Mouse (Mus musculus): ENCODE data around the gene Fibcd1. TPM values are rescaled to one million over a fixed set of nuclear protein-coding genes. Genes with fewer than 3 reads are reported as not detected.

Gene Fibcd1
- polyA plus RNA-seq, 1 experiment from 2014 or later = not detected

- no peak for ATAC-seq (replicated peaks; ENCODE audit: extremely low read depth, insufficient read depth, low FRiP score)
- Histone ChIP-seq H3K27me3 (ENCODE audit: control insufficient read depth, insufficient read depth, low read length) (no peaks in the 10 kb centered on the region; the same call in 1 of the 2 replicates), H3K4me1 (ENCODE audit: control insufficient read depth, insufficient read depth, low read length) (no peaks in the 10 kb centered on the region), H3K36me3 (ENCODE audit: control insufficient read depth, insufficient read depth) (peaks cover 8% of the 10 kb centered on the region), H3K9ac (ENCODE audit: low read length) (no peak overlapping the region), H3K9me3 (replicated peaks; ENCODE audit: control insufficient read depth, low read length) (no peaks in the 10 kb centered on the region), H3K27ac (ENCODE audit: low read length) (no peak overlapping the region), H3K4me2 (ENCODE audit: low read depth, low read length) (no peak overlapping the region), H3K4me3 (ENCODE audit: low read length) (no peak overlapping the region)
- WGBS = 42% methylated on average over 28 of the region's 28 CpGs
These were observed 37.1 kb downstream of the Fibcd1 start for GRCm38 (mm10) chr2:31808410-31809357.

- H3K4me1 ChIP-seq (ENCODE audit: control insufficient read depth, insufficient read depth, low read length) = no peaks in the 10 kb centered on the region
- no peak overlapping the region for H3K4me3 ChIP-seq (ENCODE audit: low read length)
- no peaks in the 10 kb centered on the region for H3K9me3 ChIP-seq (replicated peaks; ENCODE audit: control insufficient read depth, low read length)
- H3K36me3 ChIP-seq (ENCODE audit: control insufficient read depth, insufficient read depth) = peaks cover 22% of the 10 kb centered on the region
- WGBS = 67% methylated on average over 9 of the region's 9 CpGs
- no peak for ATAC-seq (replicated peaks; ENCODE audit: extremely low read depth, insufficient read depth, low FRiP score)
- no peak overlapping the region for H3K9ac ChIP-seq (ENCODE audit: low read length)
- H3K27ac ChIP-seq (ENCODE audit: low read length) = no peak overlapping the region
- H3K27me3 ChIP-seq (ENCODE audit: control insufficient read depth, insufficient read depth, low read length) = no peaks in the 10 kb centered on the region; the same call in 1 of the 2 replicates
- no peak overlapping the region for H3K4me2 ChIP-seq (ENCODE audit: low read depth, low read length)
These were observed 39.0 kb downstream of the Fibcd1 start for GRCm38 (mm10) chr2:31806639-31807382.

GRCm38 (mm10) chr2:31803480-31803879, 42.3 kb downstream of the Fibcd1 start:
- Histone ChIP-seq H3K9me3 (replicated peaks; ENCODE audit: control insufficient read depth, low read length) (no peaks in the 10 kb centered on the region), H3K4me1 (ENCODE audit: control insufficient read depth, insufficient read depth, low read length) (no peaks in the 10 kb centered on the region), H3K9ac (ENCODE audit: low read length) (no peak overlapping the region), H3K36me3 (ENCODE audit: control insufficient read depth, insufficient read depth) (peaks cover 54% of the 10 kb centered on the region), H3K27ac (ENCODE audit: low read length) (no peak overlapping the region), H3K4me2 (ENCODE audit: low read depth, low read length) (no peak overlapping the region), H3K4me3 (ENCODE audit: low read length) (no peak overlapping the region), H3K27me3 (ENCODE audit: control insufficient read depth, insufficient read depth, low read length) (no peaks in the 10 kb centered on the region)
- ATAC-seq (replicated peaks; ENCODE audit: extremely low read depth, insufficient read depth, low FRiP score) = no peak
- 77% methylated on average over 14 of the region's 14 CpGs for WGBS

- Histone ChIP-seq H3K9ac (ENCODE audit: low read length) (no peak overlapping the region), H3K27me3 (ENCODE audit: control insufficient read depth, insufficient read depth, low read length) (no peaks in the 10 kb centered on the region), H3K4me2 (ENCODE audit: low read depth, low read length) (no peak overlapping the region), H3K4me1 (ENCODE audit: control insufficient read depth, insufficient read depth, low read length) (no peaks in the 10 kb centered on the region), H3K27ac (ENCODE audit: low read length) (no peak overlapping the region), H3K9me3 (replicated peaks; ENCODE audit: control insufficient read depth, low read length) (no peaks in the 10 kb centered on the region), H3K36me3 (ENCODE audit: control insufficient read depth, insufficient read depth) (peaks cover 61% of the 10 kb centered on the region), H3K4me3 (ENCODE audit: low read length) (no peak overlapping the region)
- WGBS = 88% methylated on average over 8 of the region's 8 CpGs
- ATAC-seq (replicated peaks; ENCODE audit: extremely low read depth, insufficient read depth, low FRiP score) = no peak
These were observed 43.0 kb downstream of the Fibcd1 start for GRCm38 (mm10) chr2:31802811-31803210.

GRCm38 (mm10) chr2:31801416-31801815, 44.4 kb downstream of the Fibcd1 start:
- H3K27ac ChIP-seq (ENCODE audit: low read length) = no peak overlapping the region
- no peak for ATAC-seq (replicated peaks; ENCODE audit: extremely low read depth, insufficient read depth, low FRiP score)
- no peak overlapping the region for H3K4me2 ChIP-seq (ENCODE audit: low read depth, low read length)
- no peaks in the 10 kb centered on the region for H3K27me3 ChIP-seq (ENCODE audit: control insufficient read depth, insufficient read depth, low read length)
- 81% methylated on average over 9 of the region's 9 CpGs for WGBS
- no peaks in the 10 kb centered on the region for H3K4me1 ChIP-seq (ENCODE audit: control insufficient read depth, insufficient read depth, low read length)
- peaks cover 74% of the 10 kb centered on the region for H3K36me3 ChIP-seq (ENCODE audit: control insufficient read depth, insufficient read depth)
- no peaks in the 10 kb centered on the region for H3K9me3 ChIP-seq (replicated peaks; ENCODE audit: control insufficient read depth, low read length)
- H3K4me3 ChIP-seq (ENCODE audit: low read length) = no peak overlapping the region
- no peak overlapping the region for H3K9ac ChIP-seq (ENCODE audit: low read length)

GRCm38 (mm10) chr2:31796943-31797342, 48.9 kb downstream of the Fibcd1 start:
- Histone ChIP-seq H3K4me2 (ENCODE audit: low read depth, low read length) (no peak overlapping the region), H3K9me3 (replicated peaks; ENCODE audit: control insufficient read depth, low read length) (no peaks in the 10 kb centered on the region), H3K27me3 (ENCODE audit: control insufficient read depth, insufficient read depth, low read length) (no peaks in the 10 kb centered on the region), H3K4me3 (ENCODE audit: low read length) (no peak overlapping the region), H3K27ac (ENCODE audit: low read length) (no peak overlapping the region), H3K36me3 (ENCODE audit: control insufficient read depth, insufficient read depth) (peaks cover 73% of the 10 kb centered on the region), H3K9ac (ENCODE audit: low read length) (no peak overlapping the region), H3K4me1 (ENCODE audit: control insufficient read depth, insufficient read depth, low read length) (no peaks in the 10 kb centered on the region)
- WGBS = 72% methylated on average over 3 of the region's 3 CpGs
- no peak for ATAC-seq (replicated peaks; ENCODE audit: extremely low read depth, insufficient read depth, low FRiP score)

GRCm38 (mm10) chr2:31792611-31793010, 53.2 kb downstream of the Fibcd1 start:
- no peak overlapping the region for H3K4me2 ChIP-seq (ENCODE audit: low read depth, low read length)
- H3K9me3 ChIP-seq (replicated peaks; ENCODE audit: control insufficient read depth, low read length) = no peaks in the 10 kb centered on the region
- no peak overlapping the region for H3K4me3 ChIP-seq (ENCODE audit: low read length)
- peaks cover 53% of the 10 kb centered on the region for H3K36me3 ChIP-seq (ENCODE audit: control insufficient read depth, insufficient read depth)
- ATAC-seq (replicated peaks; ENCODE audit: extremely low read depth, insufficient read depth, low FRiP score) = no peak
- no peaks in the 10 kb centered on the region for H3K4me1 ChIP-seq (ENCODE audit: control insufficient read depth, insufficient read depth, low read length)
- no peak overlapping the region for H3K27ac ChIP-seq (ENCODE audit: low read length)
- 83% methylated on average over 6 of the region's 6 CpGs for WGBS
- no peak overlapping the region for H3K9ac ChIP-seq (ENCODE audit: low read length)
- no peaks in the 10 kb centered on the region for H3K27me3 ChIP-seq (ENCODE audit: control insufficient read depth, insufficient read depth, low read length)

- H3K4me1 ChIP-seq (ENCODE audit: control insufficient read depth, insufficient read depth, low read length) = no peaks in the 10 kb centered on the region
- no peaks in the 10 kb centered on the region for H3K9me3 ChIP-seq (replicated peaks; ENCODE audit: control insufficient read depth, low read length)
- H3K36me3 ChIP-seq (ENCODE audit: control insufficient read depth, insufficient read depth) = peaks cover 40% of the 10 kb centered on the region
- H3K4me3 ChIP-seq (ENCODE audit: low read length) = no peak overlapping the region
- H3K4me2 ChIP-seq (ENCODE audit: low read depth, low read length) = no peak overlapping the region
- H3K27ac ChIP-seq (ENCODE audit: low read length) = no peak overlapping the region
- ATAC-seq (replicated peaks; ENCODE audit: extremely low read depth, insufficient read depth, low FRiP score) = no peak
- 90% methylated on average over 8 of the region's 8 CpGs for WGBS
- no peak overlapping the region for H3K9ac ChIP-seq (ENCODE audit: low read length)
- H3K27me3 ChIP-seq (ENCODE audit: control insufficient read depth, insufficient read depth, low read length) = no peaks in the 10 kb centered on the region
These were observed 54.5 kb downstream of the Fibcd1 start for GRCm38 (mm10) chr2:31791260-31791659.

GRCm38 (mm10) chr2:31790728-31791251, 55.0 kb downstream of the Fibcd1 start:
- peaks cover 40% of the 10 kb centered on the region for H3K36me3 ChIP-seq (ENCODE audit: control insufficient read depth, insufficient read depth)
- 84% methylated on average over 13 of the region's 13 CpGs for WGBS

More at GRCm38 (mm10) chr2:31790728-31791251, 55.0 kb downstream of the Fibcd1 start:
- no peaks in the 10 kb centered on the region for H3K4me1 ChIP-seq (ENCODE audit: control insufficient read depth, insufficient read depth, low read length)
- H3K27me3 ChIP-seq (ENCODE audit: control insufficient read depth, insufficient read depth, low read length) = no peaks in the 10 kb centered on the region
- no peak overlapping the region for H3K4me3 ChIP-seq (ENCODE audit: low read length)
- no peak overlapping the region for H3K27ac ChIP-seq (ENCODE audit: low read length)
- H3K9me3 ChIP-seq (replicated peaks; ENCODE audit: control insufficient read depth, low read length) = no peaks in the 10 kb centered on the region
- no peak for ATAC-seq (replicated peaks; ENCODE audit: extremely low read depth, insufficient read depth, low FRiP score)
- H3K4me2 ChIP-seq (ENCODE audit: low read depth, low read length) = no peak overlapping the region
- no peak overlapping the region for H3K9ac ChIP-seq (ENCODE audit: low read length)
